Comparison of ENCODE assay signal across 12 mouse cellular contexts in genomic region chr19:14123348-14124113, GRCm38 (mm10).
A peak's percentile ranks its signal among the peaks of the same experiment; 100 is the strongest.
DNase-seq lines count a peak whose midpoint lies in the region; ATAC-seq lines count a peak whose summit lies in the region.
"Had no signal": no experiment of that assay in that cellular context is flagged by ENCODE, and none has a peak within 500 bp of the region (broad histone marks: within the 10 kb centered on the region; RNA-seq: fewer than 3 reads in every experiment).

No protein-coding gene starts in this region.

- no peak for ATAC-seq in megakaryocyte, adult 5-6 weeks (ENCODE audit: poor library complexity, severe bottlenecking)
- peak; percentile 40; the same call in 1 of the 2 replicates for ATAC-seq in hindbrain, embryonic 14.5 days (ENCODE audit: low FRiP score)
- no peak for ATAC-seq in liver, embryonic 15.5 days (ENCODE audit: insufficient read depth)
- ATAC-seq: intestine, embryonic 15.5 days had no signal

- 0 out of 2 replicates have a peak, but pooled peaks cover 6% of the 10 kb centered on the region for H3K9me3 ChIP-seq in megakaryocyte, embryonic 14.5 days
- no peaks in the 10 kb centered on the region for H3K9me3 ChIP-seq in hindbrain, embryonic 14.5 days (ENCODE audit: control insufficient read depth, low read length)
- no peaks in the 10 kb centered on the region for H3K9me3 ChIP-seq in liver, embryonic 15.5 days (replicated peaks)
- H3K9me3 ChIP-seq: intestine, embryonic 15.5 days; limb, embryonic 15.5 days had no signal

- peak overlapping the region; percentile 5 for H3K4me3 ChIP-seq in megakaryocyte, embryonic 14.5 days (replicated peaks)
- no peak overlapping the region for H3K4me3 ChIP-seq in hindbrain, embryonic 14.5 days (replicated peaks; ENCODE audit: low read length)
- no peak overlapping the region for H3K4me3 ChIP-seq in liver, embryonic 15.5 days (replicated peaks)
- H3K4me3 ChIP-seq: intestine, embryonic 15.5 days; limb, embryonic 15.5 days had no signal

- no peaks in the 10 kb centered on the region for H3K36me3 ChIP-seq in megakaryocyte, embryonic 14.5 days (replicated peaks; ENCODE audit: low read length)
- H3K36me3 ChIP-seq in hindbrain, embryonic 14.5 days (replicated peaks; ENCODE audit: control insufficient read depth, insufficient read depth): no peaks in the 10 kb centered on the region
- no peaks in the 10 kb centered on the region for H3K36me3 ChIP-seq in liver, embryonic 15.5 days (replicated peaks)
- H3K36me3 ChIP-seq: intestine, embryonic 15.5 days; limb, embryonic 15.5 days had no signal

- peak; percentile 38 for DNase-seq in hindbrain, embryonic 14.5 days (ENCODE audit: low spot score)
- DNase-seq in thymus, adult 18-20 months: no peak
- no peak for DNase-seq in layer of hippocampus, postnatal 14 days (ENCODE audit: low spot score in 2 of 2)
- DNase-seq in heart, postnatal 4 days: no peak
- DNase-seq: adrenal gland, postnatal 10 days; gastrocnemius, postnatal 14 days; right cerebral cortex, postnatal 25 days had no signal

- no peak overlapping the region; the same call in 1 of the 2 replicates for H3K9ac ChIP-seq in hindbrain, embryonic 14.5 days
- no peak overlapping the region for H3K9ac ChIP-seq in liver, embryonic 15.5 days
- H3K9ac ChIP-seq: intestine, embryonic 15.5 days; limb, embryonic 15.5 days had no signal

- H3K4me1 ChIP-seq in megakaryocyte, embryonic 14.5 days: no peaks in the 10 kb centered on the region
- peaks cover 16% of the 10 kb centered on the region for H3K4me1 ChIP-seq in hindbrain, embryonic 14.5 days (replicated peaks; ENCODE audit: control insufficient read depth, insufficient read depth, low read length)
- no peaks in the 10 kb centered on the region for H3K4me1 ChIP-seq in liver, embryonic 15.5 days (replicated peaks)
- H3K4me1 ChIP-seq: intestine, embryonic 15.5 days had no signal

- no peak overlapping the region for H3K27ac ChIP-seq in hindbrain, embryonic 14.5 days
- no peak overlapping the region for H3K27ac ChIP-seq in liver, embryonic 15.5 days (replicated peaks)
- H3K27ac ChIP-seq: intestine, embryonic 15.5 days; limb, embryonic 15.5 days had no signal

- H3K27me3 ChIP-seq in megakaryocyte, embryonic 14.5 days (replicated peaks): peaks cover 8% of the 10 kb centered on the region
- H3K27me3 ChIP-seq in hindbrain, embryonic 14.5 days (ENCODE audit: control insufficient read depth, insufficient read depth, low read length): 0 out of 2 replicates have a peak, but pooled peaks cover 3% of the 10 kb centered on the region
- no peaks in the 10 kb centered on the region for H3K27me3 ChIP-seq in liver, embryonic 15.5 days
- H3K27me3 ChIP-seq: intestine, embryonic 15.5 days; limb, embryonic 15.5 days had no signal

- 10% methylated on average over 8 of the region's 8 CpGs for WGBS in hindbrain, embryonic 14.5 days
- WGBS in liver, embryonic 15.5 days (ENCODE audit: insufficient replicate concordance): 25% methylated on average over 8 of the region's 8 CpGs

- peak overlapping the region; percentile 18; the same call in 1 of the 2 replicates for H3K4me2 ChIP-seq in hindbrain, embryonic 14.5 days (replicated peaks)
- peak overlapping the region; percentile 15; the same call in 1 of the 2 replicates for H3K4me2 ChIP-seq in liver, embryonic 15.5 days
- H3K4me2 ChIP-seq: intestine, embryonic 15.5 days; limb, embryonic 15.5 days had no signal
